Mouse (Mus musculus) testis, adult 2 months (tissue): ENCODE data around the gene Shcbp1l.

Experiments used
- CTCF ChIP-seq: fragments of 200-500 bp; IDR thresholded peaks from 2 replicates; pipeline ENCODE4 v1.5.1; 2012; ENCODE audit warnings: low read depth, mild to moderate bottlenecking, inconsistent platforms, low read length, moderate library complexity; ENCODE audit not compliant: control insufficient read depth, insufficient read depth, insufficient replicate concordance
- POLR2A ChIP-seq: fragments of 200-500 bp; IDR thresholded peaks from 2 replicates; pipeline ENCODE4 v1.6.1; 2012; ENCODE audit warnings: low read depth, mild to moderate bottlenecking, inconsistent platforms, low read length, moderate library complexity; ENCODE audit not compliant: control insufficient read depth

GRCm38 (mm10) chr1:153491822-153492221 is 66.9 kb downstream of the Shcbp1l start:
- TF ChIP-seq CTCF (no peak), POLR2A (no peak)
